Mouse (Mus musculus) liver, adult 2 months (tissue): ENCODE results near the gene Mrpl52. TPM values are rescaled to one million over a fixed set of nuclear protein-coding genes. Genes with fewer than 3 reads are reported as not detected.

Source experiments
- DNase-seq: peaks from one replicate; pipeline ENCODE4 v3.0.0-alpha.2; 2011; ENCODE audit warnings: low read depth, low spot score; ENCODE audit errors: extremely low read depth
- H3K27ac ChIP-seq: fragments of 200-500 bp; replicated peaks from 2 replicates; pipeline ENCODE4 v1.5.1; 2012; ENCODE audit warnings: low read depth, mild to moderate bottlenecking, control low read depth, inconsistent platforms, low read length; ENCODE audit not compliant: insufficient read depth
- H3K27me3 ChIP-seq: fragments of 200-500 bp; 2 replicates; pipeline ENCODE4 v1.6.1; 2012; ENCODE audit warnings: mild to moderate bottlenecking, moderate library complexity, low read length, inconsistent platforms; ENCODE audit not compliant: control insufficient read depth, insufficient read depth
- H3K36me3 ChIP-seq: fragments of 200-500 bp; 2 replicates; pipeline ENCODE4 v1.6.1; 2012; ENCODE audit warnings: low read length, inconsistent platforms; ENCODE audit not compliant: control insufficient read depth, insufficient read depth
- H3K4me1 ChIP-seq: fragments of 200-500 bp; 2 replicates; pipeline ENCODE4 v1.6.1; 2011; ENCODE audit warnings: low read length; ENCODE audit not compliant: control insufficient read depth, insufficient read depth
- H3K4me3 ChIP-seq: fragments of 200-500 bp; 2 replicates; pipeline ENCODE4 v1.5.1; 2011; ENCODE audit warnings: low read depth, mild to moderate bottlenecking, control low read depth, low read length, moderate library complexity; ENCODE audit not compliant: insufficient read depth
- H3K79me2 ChIP-seq: fragments of 200-500 bp; 2 replicates; pipeline ENCODE4 v1.6.1; 2012; ENCODE audit warnings: inconsistent platforms, mild to moderate bottlenecking, low read length, moderate library complexity; ENCODE audit not compliant: control insufficient read depth, insufficient read depth
- H3K9ac ChIP-seq: fragments of 200-500 bp; 2 replicates; pipeline ENCODE4 v1.6.1; 2012; ENCODE audit warnings: low read depth, mild to moderate bottlenecking, control low read depth, inconsistent platforms, low read length
- CTCF ChIP-seq: fragments of 200-500 bp; IDR thresholded peaks from 2 replicates; pipeline ENCODE4 v1.5.1; 2011; ENCODE audit warnings: low read depth, low read length, control low read depth
- POLR2A ChIP-seq: fragments of 200-500 bp; IDR thresholded peaks from 2 replicates; pipeline ENCODE4 v1.6.1; 2011; ENCODE audit warnings: low read length, control low read depth; ENCODE audit not compliant: insufficient read depth; ENCODE audit errors: extremely low read depth
- WGBS: fragments of 180-500 bp; shearing (Covaris S2); methylation state at CpG from one replicate; pipeline ENCODE4 v1.1.7; 2018; 5-methylcytosine and 5-hydroxymethylcytosine counted together
- polyA plus RNA-seq: library from polyadenylated mRNA; depleted of rRNA; stranded (reverse); fragments of >200 nt; gene quantifications from 2 replicates; pipeline ENCODE4 v1.2.3, GENCODE M21; 2012; rRNA removed
- total RNA-seq: library from RNA; depleted of rRNA; stranded (reverse); fragments of >200 nt; gene quantifications from 2 replicates; pipeline ENCODE4 v1.2.3, GENCODE M21; 2014; rRNA removed

Mrpl52 gene
- total and polyA plus RNA-seq, 2 experiments, result 77.8 to 1,262 TPM

DNA sequence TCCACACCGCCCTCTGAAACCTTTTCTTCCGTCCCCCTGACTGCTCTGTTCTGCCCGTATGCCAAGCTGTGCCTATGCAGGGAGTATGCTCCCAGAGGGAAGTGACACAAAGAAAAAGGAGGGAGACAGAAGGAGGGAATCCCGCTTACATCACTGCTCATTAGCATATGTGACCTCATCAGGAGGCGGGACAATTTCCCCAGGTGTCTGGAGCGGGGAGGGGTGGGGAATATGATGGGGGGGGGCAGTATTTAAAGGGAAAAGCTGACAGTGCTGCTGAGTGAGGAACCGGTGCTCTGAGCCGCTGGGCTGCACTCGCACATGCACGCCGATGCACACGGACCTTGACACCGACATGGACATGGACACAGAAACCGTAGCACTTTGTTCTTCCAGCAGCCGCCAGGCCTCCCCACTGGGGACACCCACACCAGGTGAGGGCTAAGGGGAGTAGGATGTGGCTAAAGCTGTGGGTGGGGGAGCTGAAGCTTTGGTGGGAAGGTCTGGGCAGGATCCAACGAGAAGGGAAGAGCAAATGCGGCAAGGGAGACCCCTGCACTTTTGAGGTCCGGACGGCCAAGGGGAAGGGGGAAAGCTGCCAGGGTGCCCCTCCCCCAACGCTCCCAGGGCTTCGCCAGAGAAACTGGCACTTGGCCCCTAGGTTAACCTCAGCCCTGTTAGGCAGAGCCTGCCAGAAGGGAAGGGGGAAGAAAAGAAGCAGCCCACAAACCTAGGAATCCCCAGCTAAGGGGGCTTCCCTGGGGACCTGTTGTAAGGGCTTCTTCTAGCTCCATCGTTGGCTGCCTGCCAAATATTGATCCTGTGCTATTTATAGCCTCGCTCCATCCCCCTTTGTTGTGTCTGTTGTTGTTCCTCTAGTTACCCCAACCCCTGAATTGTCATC is 49.5 kb downstream of the Mrpl52 start, which contains the start of gene Rem2:
Rem2 (plus strand) TSS at position 160 of the 904 bp plus-strand sequence.
- H3K4me3 ChIP-seq, result peak within 1 kb of the TSS; percentile 37; the same call in 1 of the 2 replicates
- WGBS, result 3% methylated on average over 23 of the region's 23 CpGs

DNA sequence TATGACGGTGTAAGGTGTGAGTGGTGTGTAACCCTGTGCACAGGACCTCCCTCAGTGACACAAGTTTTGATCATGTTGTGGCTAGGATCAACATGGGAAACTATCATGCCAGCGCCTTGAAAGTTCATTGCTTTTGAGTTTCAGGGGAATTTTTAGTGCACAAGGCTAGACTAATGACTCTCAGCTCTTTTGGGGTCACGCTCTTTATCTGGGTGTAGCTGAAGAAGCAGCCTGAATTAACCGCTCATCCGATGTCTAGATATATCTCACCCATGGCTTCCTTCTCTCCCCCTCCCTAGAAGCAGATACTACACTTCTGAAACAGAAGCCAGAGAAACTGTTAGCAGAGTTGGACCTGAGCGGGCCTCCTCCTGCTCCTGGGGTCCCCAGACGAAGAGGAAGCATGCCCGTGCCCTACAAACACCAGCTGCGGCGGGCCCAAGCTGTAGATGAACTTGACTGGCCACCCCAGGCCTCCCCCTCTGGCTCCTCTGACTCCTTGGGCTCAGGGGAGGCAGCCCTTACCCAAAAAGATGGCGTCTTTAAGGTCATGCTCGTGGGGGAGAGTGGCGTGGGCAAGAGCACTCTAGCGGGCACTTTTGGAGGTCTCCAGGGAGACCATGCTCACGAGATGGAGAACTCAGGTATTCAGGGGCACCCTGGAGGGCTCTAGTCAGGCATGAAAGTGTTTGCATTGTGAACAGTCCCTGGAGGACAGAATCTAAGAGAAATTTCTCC is 50.6 kb downstream of the Mrpl52 start:
- no peak overlapping the region for H3K9ac ChIP-seq
- WGBS, result 92% methylated on average over 15 of the region's 15 CpGs

More for the DNA sequence above, 49.5 kb downstream of the Mrpl52 start, which contains the start of gene Rem2:
- Histone ChIP-seq H3K4me1 (no peaks in the 10 kb centered on the region; the same call in 1 of the 2 replicates), H3K79me2 (no peaks in the 10 kb centered on the region), H3K27me3 (peaks cover 7% of the 10 kb centered on the region), H3K27ac (no peak within 1 kb of the TSS), H3K9ac (no peak within 1 kb of the TSS), H3K36me3 (no peaks in the 10 kb centered on the region)
- TF ChIP-seq CTCF (no peak), POLR2A (no peak)
- DNase-seq, result peak; percentile 36

More for the DNA sequence above, 50.6 kb downstream of the Mrpl52 start:
- Histone ChIP-seq H3K79me2 (no peaks in the 10 kb centered on the region), H3K36me3 (no peaks in the 10 kb centered on the region), H3K27me3 (peaks cover 7% of the 10 kb centered on the region), H3K27ac (no peak overlapping the region), H3K4me1 (no peaks in the 10 kb centered on the region; the same call in 1 of the 2 replicates), H3K4me3 (no peak overlapping the region)
- TF ChIP-seq POLR2A (no peak), CTCF (no peak)
- DNase-seq, result no peak

Other genes with a start within 250 kb of the Mrpl52 start
- 39.4 and 57.1 TPM in 2 replicates for gene Dad1, start 172.8 kb upstream of the Mrpl52 start, total RNA-seq
- 546 and 638 TPM in 2 replicates for gene Dad1, start 172.8 kb upstream of the Mrpl52 start, polyA plus RNA-seq
- gene Abhd4, start 172.7 kb upstream of the Mrpl52 start, total RNA-seq, result 22.1 and 25.2 TPM in 2 replicates
- gene Abhd4, start 172.7 kb upstream of the Mrpl52 start, polyA plus RNA-seq, result 33.5 and 38.4 TPM in 2 replicates
- not detected in 2 replicates for gene Olfr49, start 142.0 kb upstream of the Mrpl52 start, total RNA-seq
- not detected in 2 replicates for gene Olfr49, start 142.0 kb upstream of the Mrpl52 start, polyA plus RNA-seq
- 16.4 and 23.1 TPM in 2 replicates for gene Oxa1l, start 66.1 kb upstream of the Mrpl52 start, total RNA-seq
- gene Oxa1l, start 66.1 kb upstream of the Mrpl52 start, polyA plus RNA-seq, result 108 and 116 TPM in 2 replicates
- gene Slc7a7, start 9.1 kb upstream of the Mrpl52 start, total RNA-seq, result 2.2 and 2.3 TPM in 2 replicates
- gene Slc7a7, start 9.1 kb upstream of the Mrpl52 start, polyA plus RNA-seq, result 2.6 and 4.1 TPM in 2 replicates
- gene Mmp14, start 4.7 kb downstream of the Mrpl52 start, total RNA-seq, result 9.0 and 12.4 TPM in 2 replicates
- gene Mmp14, start 4.7 kb downstream of the Mrpl52 start, polyA plus RNA-seq, result 44.0 and 52.6 TPM in 2 replicates
- gene Lrp10, start 37.2 kb downstream of the Mrpl52 start, total RNA-seq, result 7.1 and 10.4 TPM in 2 replicates
- gene Lrp10, start 37.2 kb downstream of the Mrpl52 start, polyA plus RNA-seq, result 41.3 and 50.3 TPM in 2 replicates
- not detected in 2 replicates for gene Rem2, start 49.2 kb downstream of the Mrpl52 start, total RNA-seq
- gene Rem2, start 49.2 kb downstream of the Mrpl52 start, polyA plus RNA-seq, result 0.10 TPM in 1 of 2 replicates, not detected in the other
- 7.4 and 8.0 TPM in 2 replicates for gene Prmt5, start 90.6 kb downstream of the Mrpl52 start, total RNA-seq
- 9.5 and 17.0 TPM in 2 replicates for gene Prmt5, start 90.6 kb downstream of the Mrpl52 start, polyA plus RNA-seq
- gene Haus4, start 127.7 kb downstream of the Mrpl52 start, total RNA-seq, result 13.7 and 13.8 TPM in 2 replicates
- 7.4 and 10.9 TPM in 2 replicates for gene Haus4, start 127.7 kb downstream of the Mrpl52 start, polyA plus RNA-seq
- gene Ajuba, start 150.6 kb downstream of the Mrpl52 start, total RNA-seq, result 3.8 TPM in 2 replicates
- gene Ajuba, start 150.6 kb downstream of the Mrpl52 start, polyA plus RNA-seq, result 9.9 and 12.2 TPM in 2 replicates
- 3.0 and 3.1 TPM in 2 replicates for gene 4931414P19Rik, start 179.1 kb downstream of the Mrpl52 start, total RNA-seq
- gene 4931414P19Rik, start 179.1 kb downstream of the Mrpl52 start, polyA plus RNA-seq, result 2.6 and 4.3 TPM in 2 replicates
- 179 and 181 TPM in 2 replicates for gene Psmb5, start 191.1 kb downstream of the Mrpl52 start, total RNA-seq
- 217 and 221 TPM in 2 replicates for gene Psmb5, start 191.1 kb downstream of the Mrpl52 start, polyA plus RNA-seq
- not detected in 2 replicates for gene Psmb11, start 194.5 kb downstream of the Mrpl52 start, total RNA-seq
- gene Psmb11, start 194.5 kb downstream of the Mrpl52 start, polyA plus RNA-seq, result not detected in 2 replicates
- gene Gm17606, start 214.0 kb downstream of the Mrpl52 start, total RNA-seq, result not detected in 2 replicates
- not detected in 2 replicates for gene Gm17606, start 214.0 kb downstream of the Mrpl52 start, polyA plus RNA-seq
- gene Cdh24, start 214.5 kb downstream of the Mrpl52 start, total RNA-seq, result 0.09 and 0.27 TPM in 2 replicates
- 0.37 and 0.73 TPM in 2 replicates for gene Cdh24, start 214.5 kb downstream of the Mrpl52 start, polyA plus RNA-seq